Mouse (Mus musculus) kidney, adult 9 months (tissue): ENCODE results near the gene Cage1.
A peak's percentile ranks its signal among the peaks of the same experiment; 100 is the strongest.

Experiments
- DNase-seq: peaks from one replicate; pipeline ENCODE4 v3.0.0; 2022

Cage1 gene

DNA sequence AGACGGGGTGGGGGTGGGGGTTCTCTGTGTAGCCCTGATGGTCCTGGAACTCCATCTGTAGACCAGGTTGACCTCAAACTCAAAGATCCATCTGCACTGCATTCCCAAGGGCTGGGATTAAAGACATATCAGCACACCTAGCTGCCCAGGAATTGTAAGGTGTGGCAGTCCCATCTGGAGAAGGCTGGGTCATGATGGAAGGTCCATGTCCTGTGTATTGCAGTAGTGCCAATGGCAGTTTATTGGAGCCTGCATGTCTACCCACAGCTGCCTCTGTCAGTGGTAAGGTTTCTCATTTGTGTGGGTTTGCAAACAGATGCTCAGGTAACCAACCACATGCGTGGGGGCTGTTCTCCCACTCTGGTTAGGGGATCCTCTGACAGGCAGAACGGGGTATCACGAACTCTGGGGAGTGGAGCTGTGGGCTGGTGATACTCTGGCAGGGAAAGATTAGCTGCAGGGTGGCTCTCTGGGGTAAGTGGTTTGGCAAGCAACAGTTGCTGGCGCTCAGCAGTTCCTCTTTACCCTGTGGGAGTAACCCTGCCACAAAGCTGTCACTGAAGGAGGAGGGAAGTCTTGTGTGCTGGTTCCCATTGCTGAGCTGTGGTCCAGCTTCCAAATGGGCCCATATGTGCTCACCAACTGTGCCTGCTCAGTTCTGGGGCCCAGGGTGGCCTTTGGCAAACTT is 27.0 kb downstream of the Cage1 start:
- no peak for DNase-seq

GRCm38 (mm10) chr13:38007972-38008371 is 28.9 kb downstream of the Cage1 start:
- DNase-seq = no peak

DNA sequence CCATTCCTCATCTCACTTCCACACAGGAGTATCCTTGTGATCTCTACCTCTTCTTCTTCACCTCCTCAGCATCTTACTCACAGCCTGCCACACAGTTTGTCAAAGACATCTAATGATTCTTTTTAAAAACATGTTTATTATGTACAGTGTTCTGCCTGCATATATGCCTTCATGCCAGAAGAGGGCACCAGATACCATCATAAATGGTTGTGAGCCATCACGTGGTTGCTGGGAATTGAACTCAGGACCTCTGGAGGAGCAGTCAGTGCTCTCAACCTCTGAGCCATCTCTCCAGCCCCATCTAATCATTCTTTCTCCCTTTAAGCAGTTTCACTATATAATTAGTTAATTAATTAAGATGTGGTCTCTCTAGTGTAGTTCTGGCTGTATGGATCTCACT is 34.4 kb downstream of the Cage1 start:
- DNase-seq = no peak

GRCm38 (mm10) chr13:37999713-38000112 is 37.2 kb downstream of the Cage1 start:
- no peak for DNase-seq

DNA sequence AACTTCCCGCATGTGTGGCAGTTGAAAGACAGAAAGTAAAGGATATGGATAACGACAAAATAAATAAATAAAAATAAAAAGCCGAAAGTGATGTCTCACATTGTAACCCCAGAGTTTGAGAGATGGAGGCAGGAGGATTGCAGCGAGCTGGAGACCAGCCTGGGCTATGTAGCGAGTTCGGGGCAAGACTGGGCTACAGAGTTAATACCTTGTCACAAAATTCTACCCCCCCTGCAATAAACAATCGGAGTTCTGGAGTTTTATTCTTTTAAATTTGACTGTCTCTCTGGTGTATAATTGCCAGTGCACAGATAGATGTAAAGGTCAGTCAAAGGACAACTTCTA is 42.5 kb downstream of the Cage1 start:
- DNase-seq = no peak

- peak; percentile 96 for DNase-seq
Measured at GRCm38 (mm10) chr13:37993704-37994404, 43.0 kb downstream of the Cage1 start, which contains the start of gene Ssr1. Gene Ssr1, minus strand, starts transcription at chr13:37994217.

DNA sequence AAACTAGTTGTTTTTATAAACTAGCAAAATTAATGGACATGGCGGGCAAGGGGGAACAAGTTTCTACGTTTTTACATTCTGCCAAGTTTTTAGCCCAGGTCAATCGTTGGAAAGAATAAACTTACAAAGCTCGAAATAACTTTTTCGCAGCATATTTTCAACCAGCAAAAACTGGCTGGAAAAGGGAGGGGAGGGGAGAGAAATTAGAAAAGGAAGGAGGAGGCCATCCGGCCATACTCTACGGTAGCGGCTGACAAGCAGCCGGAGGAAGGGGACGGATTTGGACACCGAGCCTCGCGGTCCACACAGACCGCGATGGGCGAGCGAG is 43.5 kb downstream of the Cage1 start:
- peak; percentile 6 for DNase-seq

DNA sequence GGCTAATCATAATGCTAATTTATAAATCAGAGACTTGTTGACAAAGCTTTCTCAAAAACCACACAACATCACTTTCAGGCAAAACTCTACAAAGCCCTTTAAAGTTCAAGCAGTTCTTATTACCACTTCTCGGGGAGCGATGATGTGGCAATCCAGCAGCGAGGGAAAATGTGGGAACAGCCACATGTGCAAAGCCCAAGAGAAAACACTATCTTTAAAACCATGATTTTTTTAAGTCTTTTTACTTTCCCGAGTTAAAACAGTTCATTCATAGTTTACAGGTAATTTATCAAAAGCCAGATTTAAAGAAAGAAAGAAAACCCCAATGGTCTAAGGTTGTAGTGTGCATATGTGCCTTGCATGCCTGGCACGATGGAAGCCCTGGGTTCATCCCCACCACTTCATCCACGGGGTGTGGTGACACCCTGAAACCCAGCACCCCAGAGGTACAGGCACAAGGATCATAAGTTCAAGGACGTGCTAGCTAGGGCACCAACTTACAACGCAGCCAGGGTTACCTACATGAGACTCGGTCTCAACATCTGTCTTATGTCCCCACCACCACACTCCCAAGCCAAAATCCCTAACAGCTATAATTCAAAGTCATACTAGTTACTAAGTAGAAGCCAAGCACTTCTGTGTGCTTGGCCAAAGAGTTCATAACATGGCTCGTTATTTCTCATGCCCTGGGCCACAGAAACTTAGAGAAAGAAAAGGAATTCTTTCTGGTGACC is 44.1 kb downstream of the Cage1 start:
- DNase-seq = no peak

DNA sequence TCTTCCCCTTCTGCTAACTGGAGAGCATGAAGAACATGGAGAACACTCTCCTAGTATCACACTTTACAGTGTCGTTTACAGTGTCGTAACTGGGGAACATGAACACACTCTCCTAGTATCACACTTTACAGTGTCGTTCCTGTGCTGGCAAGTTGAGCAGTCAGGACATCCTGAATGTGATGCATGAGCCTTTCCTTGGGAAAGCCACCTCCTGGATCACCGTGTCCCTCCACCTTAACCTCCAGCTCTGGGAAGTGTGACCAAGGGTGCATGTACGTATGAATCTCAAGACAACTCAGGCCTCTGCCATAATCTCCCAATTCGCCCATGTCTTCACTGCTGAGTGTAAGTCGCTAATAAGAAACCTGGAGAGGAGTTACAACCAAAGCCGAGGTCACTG is 47.2 kb downstream of the Cage1 start:
- DNase-seq = no peak

GRCm38 (mm10) chr13:37986166-37986565 is 50.7 kb downstream of the Cage1 start:
- DNase-seq = no peak

GRCm38 (mm10) chr13:37981063-37981462 is 55.8 kb downstream of the Cage1 start:
- no peak for DNase-seq

DNA sequence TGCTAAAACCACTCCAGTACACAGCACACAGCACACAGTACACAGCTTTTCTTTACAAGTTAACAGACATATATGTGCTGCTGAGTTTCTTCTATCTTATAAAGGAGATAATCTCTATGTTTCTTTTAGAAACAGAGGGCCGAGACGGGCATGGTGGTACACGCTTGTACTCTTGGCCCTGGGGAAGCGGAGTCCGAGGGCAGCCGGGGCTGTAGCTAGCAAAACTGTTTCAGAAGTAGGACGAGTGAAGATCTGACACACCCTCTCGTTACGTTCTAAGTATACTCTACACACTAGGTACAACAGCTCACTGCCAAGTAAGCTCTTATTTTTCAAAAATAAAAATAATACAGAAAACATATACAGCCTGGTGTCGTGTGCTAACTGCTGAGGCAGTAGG is 56.5 kb downstream of the Cage1 start:
- DNase-seq = no peak

- no peak for DNase-seq
Measured at GRCm38 (mm10) chr13:37979506-37979905, 57.4 kb downstream of the Cage1 start.

DNA sequence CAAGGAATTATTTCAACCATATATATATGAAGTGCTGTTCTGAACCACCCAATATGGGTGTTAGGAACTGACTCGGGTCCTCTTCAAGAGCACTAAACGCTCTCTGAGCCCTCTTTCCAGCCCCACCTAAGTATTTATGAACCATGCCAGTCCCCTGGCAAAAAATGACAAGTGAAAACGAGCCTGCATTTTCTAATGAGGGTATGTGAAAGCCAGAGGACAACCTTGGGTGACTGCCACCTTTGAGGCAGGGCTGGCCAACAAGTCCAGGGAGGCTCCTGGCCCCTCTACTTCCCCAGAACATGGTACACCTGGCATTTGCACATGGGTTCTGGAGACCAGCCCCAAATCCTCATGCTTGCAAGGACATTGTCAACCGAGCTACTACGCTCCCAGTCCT is 62.1 kb downstream of the Cage1 start:
- no peak for DNase-seq

DNA sequence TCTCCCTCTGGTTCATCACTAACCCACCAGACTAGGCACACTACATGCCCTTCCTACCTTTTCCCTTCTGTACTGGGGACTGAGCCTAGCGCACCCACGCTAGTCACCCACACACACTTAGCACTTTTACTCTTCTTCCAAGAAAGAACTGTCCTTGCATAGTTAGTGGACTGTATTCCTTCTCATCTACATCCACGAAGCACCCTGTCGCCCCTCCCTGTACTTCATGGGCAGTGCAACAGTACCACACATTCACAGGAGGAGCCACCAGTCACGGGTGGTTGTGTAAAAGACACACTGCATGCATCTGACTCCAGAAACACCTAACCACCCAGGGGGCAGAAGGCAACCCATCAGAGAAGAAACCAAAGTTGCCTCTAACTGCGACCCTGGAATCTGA is 62.8 kb downstream of the Cage1 start:
- DNase-seq = no peak

GRCm38 (mm10) chr13:37970887-37971530 is 65.9 kb downstream of the Cage1 start:
- no peak for DNase-seq

GRCm38 (mm10) chr13:37969988-37970387 is 66.9 kb downstream of the Cage1 start:
- no peak for DNase-seq

DNA sequence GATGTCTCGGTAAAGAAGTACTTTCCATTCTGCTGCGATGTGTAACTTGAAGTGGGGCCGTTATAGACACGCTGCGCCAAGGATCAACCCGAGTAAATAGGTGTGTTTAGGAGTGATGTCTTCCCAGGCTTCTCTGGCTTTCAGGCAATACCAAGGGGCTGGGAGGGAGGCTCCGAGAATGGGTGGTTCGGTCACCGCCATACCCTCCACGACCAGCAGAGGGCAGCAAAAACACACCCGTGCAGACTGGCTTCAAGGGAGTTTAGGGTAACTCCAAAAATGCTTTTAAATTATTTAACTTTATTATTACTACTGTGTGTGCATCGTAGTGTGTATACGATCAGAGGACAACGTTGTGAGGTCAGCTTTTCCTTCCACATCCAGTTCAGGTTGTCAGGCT is 67.5 kb downstream of the Cage1 start:
- DNase-seq = peak; percentile 87

DNA sequence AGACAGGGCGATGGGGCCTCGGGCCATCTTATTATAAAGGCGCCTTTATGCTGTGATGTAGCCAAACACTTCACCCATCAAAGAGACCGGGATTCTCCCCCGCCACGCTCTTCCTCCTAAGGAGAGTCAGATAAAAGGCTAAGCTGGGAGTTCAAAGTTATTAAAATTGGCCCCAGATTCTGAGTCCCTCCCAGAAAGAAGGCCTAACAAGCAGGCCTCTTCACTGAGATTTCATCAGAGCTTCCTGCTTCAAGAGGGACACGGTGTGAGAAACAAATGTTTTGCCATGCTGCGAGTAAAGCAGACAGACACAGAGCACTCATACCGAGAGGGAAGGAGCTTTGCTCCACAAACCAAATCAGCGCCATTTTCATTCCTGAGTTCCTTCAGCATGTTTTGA is 69.3 kb downstream of the Cage1 start:
- DNase-seq = no peak

DNA sequence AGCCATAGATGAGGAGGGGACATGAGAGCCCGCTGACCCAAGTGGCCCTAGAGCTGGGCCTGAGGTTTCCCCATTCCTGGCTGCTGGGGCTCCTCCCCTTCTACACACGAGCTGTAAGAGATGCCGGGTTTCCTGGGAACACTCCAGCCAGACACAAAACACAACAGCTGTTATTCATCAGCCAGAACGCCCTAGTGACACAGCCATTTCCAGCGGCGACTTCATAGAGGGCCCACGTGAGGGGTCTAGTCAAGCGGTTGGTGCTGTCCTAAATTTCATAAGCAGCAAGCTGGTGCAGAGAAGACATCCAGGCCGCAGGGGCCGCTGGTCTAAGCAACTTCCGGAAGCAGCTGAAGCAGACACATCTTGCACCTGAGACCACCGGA is 69.8 kb downstream of the Cage1 start:
- DNase-seq = peak; percentile 52

GRCm38 (mm10) chr13:37966256-37967051 is 70.4 kb downstream of the Cage1 start:
- DNase-seq = no peak

GRCm38 (mm10) chr13:37965126-37965914 is 71.5 kb downstream of the Cage1 start:
- no peak for DNase-seq
